Mouse (Mus musculus) layer of hippocampus, adult 8-10 months (tissue): ENCODE data around the gene Fem1a. TPM values are rescaled to one million over a fixed set of nuclear protein-coding genes. Genes with fewer than 3 reads are reported as not detected.
A peak's percentile ranks its signal among the peaks of the same experiment; 100 is the strongest.

ENCODE experiments used
- DNase-seq, 2 experiments: peaks; one replicate each; pipeline ENCODE4 v3.0.0; 2022; ENCODE audit warnings: low spot score in 2 of 2
- microRNA-seq, 2 experiments: library from miRNA; unstranded; fragments of <30 nt; microRNA quantifications; one replicate each; pipeline ENCODE4 v1.2.0; 2022
- total RNA-seq, 4 experiments: library from RNA; stranded (reverse); gene quantifications; 2 replicates each; pipeline ENCODE4 v1.2.4; 2022

Fem1a gene
- total RNA-seq, 4 experiments from 2014 or later = 32.7 to 36.0 (median 35.1) TPM

GRCm38 (mm10) chr17:56303160-56303846 is 46.7 kb downstream of the Fem1a start, which contains the start of gene Uhrf1:
Uhrf1 (plus strand) TSS chr17:56303321.
- no peak for DNase-seq

GRCm38 (mm10) chr17:56303847-56304586 is 47.4 kb downstream of the Fem1a start:
- peak; percentile 85 to 87 for DNase-seq

DNA sequence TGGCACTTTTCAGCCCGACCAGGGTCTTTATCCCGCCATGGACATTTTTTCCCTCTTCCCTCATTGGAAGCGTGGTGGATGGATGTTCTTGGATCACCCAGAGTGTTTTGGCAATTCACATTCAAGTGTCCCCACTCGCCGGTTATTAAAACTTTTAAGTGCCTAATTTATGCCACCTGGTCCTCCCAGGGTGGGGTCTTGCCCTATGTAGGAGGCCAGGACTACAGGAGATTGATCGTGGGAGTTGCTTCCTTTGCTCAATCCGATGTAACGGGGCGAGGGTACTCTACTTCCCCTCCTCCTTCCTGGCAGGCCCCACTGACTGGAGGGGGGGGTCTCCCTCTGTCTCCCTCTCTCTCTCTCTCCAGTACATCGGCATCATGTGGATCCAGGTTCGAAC is 48.1 kb downstream of the Fem1a start:
- DNase-seq = no peak

DNA sequence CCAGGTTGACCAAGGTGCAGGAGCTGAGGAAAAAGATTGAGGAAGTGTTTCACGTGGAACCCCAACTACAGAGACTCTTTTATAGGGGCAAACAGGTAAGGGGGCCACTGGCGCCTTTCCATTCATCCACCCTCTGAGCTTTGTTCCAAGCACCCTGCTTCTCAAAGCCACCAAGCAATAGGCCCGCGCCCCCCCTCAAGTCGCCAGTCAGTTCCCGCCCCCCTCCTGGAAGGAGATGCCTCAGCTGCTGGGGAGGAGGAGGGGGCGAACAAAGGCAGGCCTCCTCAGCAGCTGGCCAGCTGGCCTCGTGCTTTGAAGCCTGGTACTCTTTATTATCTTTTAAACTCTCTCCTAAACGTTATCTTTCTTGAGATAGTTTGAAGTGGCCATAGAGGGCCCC is 48.5 kb downstream of the Fem1a start:
- no peak for DNase-seq

GRCm38 (mm10) chr17:56305826-56306225 is 49.2 kb downstream of the Fem1a start:
- no peak for DNase-seq

- DNase-seq = no peak
Observed at GRCm38 (mm10) chr17:56308088-56308487, 51.5 kb downstream of the Fem1a start.

DNA sequence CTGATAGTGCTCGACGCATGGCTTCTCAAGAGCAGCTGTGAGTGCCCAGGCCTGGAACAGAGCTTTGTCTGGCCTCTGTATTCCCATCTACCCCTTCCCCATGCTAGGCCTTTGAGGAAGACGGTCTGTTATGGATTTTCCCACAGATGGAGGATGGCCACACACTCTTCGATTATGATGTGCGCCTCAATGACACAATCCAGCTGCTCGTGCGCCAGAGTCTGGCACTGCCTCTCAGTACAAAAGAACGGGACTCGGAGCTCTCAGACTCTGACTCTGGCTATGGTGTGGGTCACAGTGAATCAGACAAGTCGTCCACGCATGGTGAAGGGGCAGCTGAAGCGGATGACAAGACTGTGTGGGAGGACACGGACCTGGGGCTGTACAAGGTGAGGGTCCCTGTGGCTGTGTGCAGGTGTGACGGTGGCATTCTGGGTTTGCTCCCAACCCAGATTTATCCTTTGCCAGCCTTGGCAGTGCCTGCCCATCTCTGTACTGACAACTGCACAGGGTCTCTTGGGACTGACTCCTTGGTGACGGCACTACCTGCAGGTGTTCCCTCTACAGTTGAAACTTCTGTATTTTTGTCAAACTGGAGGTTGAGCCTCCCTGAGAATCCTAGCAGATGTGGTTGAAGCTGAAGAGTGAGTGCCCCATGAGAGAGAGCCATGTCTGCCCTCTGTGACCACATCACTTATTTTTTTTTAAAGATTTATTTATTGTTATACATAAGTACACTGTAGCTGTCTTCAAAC is 52.8 kb downstream of the Fem1a start:
- no peak for DNase-seq

Small RNAs within 50 kb of the gene (microRNA-seq; reads per million reads assigned to microRNA genes)
- 1,857 to 2,236 reads per million in 2 experiments for gene Mir7b

Other genes starting within 250 kb of the Fem1a start
- gene Sh3gl1, start 220.2 kb upstream of the Fem1a start, total RNA-seq = 10 to 100 TPM; 44.1 to 55.6 (median 52.1) TPM
- 1 to 10 TPM; 2.5 to 3.5 (median 2.7) TPM for gene Chaf1a, start 216.4 kb upstream of the Fem1a start, total RNA-seq
- 10 to 100 TPM; 76.5 to 96.6 (median 88.0) TPM for gene Ubxn6, start 181.8 kb upstream of the Fem1a start, total RNA-seq
- 100 to 1,000 TPM; 112 to 127 (median 115) TPM for gene Hdgfl2, start 177.2 kb upstream of the Fem1a start, total RNA-seq
- 10 to 100 TPM in 2 of 4 experiments, 1 to 10 TPM in 2; 7.7 to 20.5 (median 12.2) TPM for gene Plin4, start 147.0 kb upstream of the Fem1a start, total RNA-seq
- under 1 TPM; 0.53 to 0.80 (median 0.66) TPM for gene Plin5, start 139.2 kb upstream of the Fem1a start, total RNA-seq
- 1 to 10 TPM in 1 of 4 experiments, under 1 TPM in 3; 0.55 to 1.1 (median 0.74) TPM for gene Lrg1, start 134.8 kb upstream of the Fem1a start, total RNA-seq
- 100 to 1,000 TPM; 116 to 118 (median 117) TPM for gene Sema6b, start 116.5 kb upstream of the Fem1a start, total RNA-seq
- gene Tnfaip8l1, start 94.3 kb upstream of the Fem1a start, total RNA-seq = 1 to 10 TPM; 5.3 to 6.4 (median 5.9) TPM
- 10 to 100 TPM; 34.7 to 42.6 (median 40.1) TPM for gene Mydgf, start 72.9 kb upstream of the Fem1a start, total RNA-seq
- gene Dpp9, start 37.9 kb upstream of the Fem1a start, total RNA-seq = 10 to 100 TPM; 54.5 to 65.5 (median 60.5) TPM
- gene Ticam1, start 20.0 kb downstream of the Fem1a start, total RNA-seq = 1 to 10 TPM; 6.8 to 8.8 (median 7.8) TPM
- 10 to 100 TPM; 13.2 to 22.6 (median 19.6) TPM for gene Plin3, start 36.1 kb downstream of the Fem1a start, total RNA-seq
- not detected for gene Arrdc5, start 43.5 kb downstream of the Fem1a start, total RNA-seq
- 1 to 10 TPM in 3 of 4 experiments, under 1 TPM in 1; 0.77 to 2.5 (median 1.6) TPM for gene Uhrf1, start 46.5 kb downstream of the Fem1a start, total RNA-seq
- gene Kdm4b, start 69.3 kb downstream of the Fem1a start, total RNA-seq = 10 to 100 TPM; 66.8 to 85.2 (median 76.9) TPM
- 100 to 1,000 TPM; 605 to 694 (median 657) TPM for gene Ptprs, start 219.7 kb downstream of the Fem1a start, total RNA-seq